Mouse (Mus musculus) lung, postnatal 25 days (tissue): ENCODE results near the gene Glyr1.

Experiments
- DNase-seq: peaks from one replicate; pipeline ENCODE4 v3.0.0; 2022; ENCODE audit warnings: low spot score

The Glyr1 gene

GRCm38 (mm10) chr16:5011285-5011684 is 38.4 kb downstream of the Glyr1 start:
- DNase-seq: no peak

GRCm38 (mm10) chr16:5010371-5010935 is 39.2 kb downstream of the Glyr1 start:
- DNase-seq: no peak

GRCm38 (mm10) chr16:5008076-5008475 is 41.6 kb downstream of the Glyr1 start:
- no peak for DNase-seq

- no peak for DNase-seq
Observed at GRCm38 (mm10) chr16:5007492-5007891, 42.2 kb downstream of the Glyr1 start.

DNA sequence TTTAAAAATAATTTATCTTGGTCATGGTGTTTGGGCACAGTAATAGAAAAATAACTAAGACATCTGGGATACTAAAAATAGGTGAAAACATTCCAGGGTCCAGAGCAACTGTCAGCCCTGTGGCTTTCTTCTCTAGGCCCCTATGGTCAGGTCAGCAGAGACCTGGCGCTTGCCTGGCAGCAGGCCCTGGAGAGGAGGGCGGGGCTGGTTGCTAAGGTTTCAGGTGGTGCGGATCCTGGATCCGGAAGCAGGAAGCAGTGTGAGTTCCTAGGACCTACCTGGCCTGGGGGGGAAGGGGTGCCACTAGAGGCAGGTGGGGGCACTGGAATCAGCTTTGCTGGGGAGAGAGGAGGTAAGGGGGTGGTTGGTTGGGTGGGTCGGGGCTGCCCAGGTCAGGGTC is 42.6 kb downstream of the Glyr1 start, which contains the start of gene Smim22:
TSS of gene Smim22 (plus strand) at position 222 of the 400 bp plus-strand sequence.
- peak; percentile 84 for DNase-seq

DNA sequence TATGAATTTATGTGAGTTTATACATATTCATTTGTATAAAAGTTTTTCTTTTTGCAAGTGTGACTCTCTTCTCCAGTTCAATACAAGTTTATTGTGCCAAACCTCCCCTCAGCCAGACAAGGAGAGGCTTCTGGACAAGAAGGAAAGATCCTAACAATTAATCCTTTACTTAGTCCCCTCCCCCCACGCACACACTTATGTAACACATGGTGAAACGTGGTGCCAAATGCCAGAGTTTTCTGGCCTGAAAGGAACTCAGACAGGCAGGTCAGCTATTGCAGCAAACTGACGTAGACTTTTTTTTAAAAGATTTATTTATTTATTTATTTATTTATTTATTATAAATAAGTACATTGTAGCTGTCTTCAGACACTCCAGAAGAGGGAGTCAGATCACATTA is 49.1 kb downstream of the Glyr1 start:
- no peak for DNase-seq

DNA sequence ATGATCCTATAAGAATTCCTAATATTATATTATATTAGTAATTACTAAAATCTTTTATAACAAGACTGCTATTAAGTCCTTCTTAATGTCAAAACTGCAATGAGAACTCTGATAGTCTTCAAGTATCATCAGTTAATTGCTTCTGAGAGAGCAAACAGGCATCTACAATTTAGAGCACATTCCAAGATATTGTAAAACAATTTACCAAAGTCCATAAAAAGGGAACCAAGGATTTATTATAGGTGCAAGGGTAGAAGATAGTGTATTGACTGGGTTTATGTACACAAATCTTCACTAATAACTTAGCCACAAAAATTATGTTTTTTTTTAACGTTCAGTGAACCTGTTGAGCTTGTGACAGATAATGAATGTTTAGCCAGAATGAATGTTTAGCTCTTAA is 50.7 kb downstream of the Glyr1 start:
- no peak for DNase-seq

DNA sequence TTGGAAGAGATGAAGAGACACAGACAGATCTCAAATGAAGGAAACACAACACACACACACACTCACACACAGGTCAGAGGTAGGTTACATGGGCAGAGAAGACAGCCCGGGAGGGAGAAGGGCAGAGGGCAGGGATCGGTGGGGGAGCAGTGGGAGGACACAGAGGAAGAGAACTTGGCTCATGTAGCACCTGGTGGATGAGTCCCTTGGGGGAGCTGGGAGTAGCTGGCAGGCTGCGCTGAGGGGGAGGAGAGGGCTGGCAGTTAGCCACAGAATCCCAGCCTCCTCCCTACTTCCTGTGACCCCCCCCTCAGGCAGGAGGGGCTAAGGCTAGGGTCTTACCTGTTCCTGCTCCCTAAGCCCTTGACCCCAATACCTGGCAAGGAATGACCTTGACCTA is 52.1 kb downstream of the Glyr1 start, which contains the start of gene Sept12:
TSS of gene Sept12 (minus strand) at position 300 of the 400 bp plus-strand sequence.
- DNase-seq: no peak

GRCm38 (mm10) chr16:4993276-4993675 is 56.4 kb downstream of the Glyr1 start:
- DNase-seq: no peak

- no peak for DNase-seq
Observed at GRCm38 (mm10) chr16:4984717-4985116, 64.9 kb downstream of the Glyr1 start.

DNA sequence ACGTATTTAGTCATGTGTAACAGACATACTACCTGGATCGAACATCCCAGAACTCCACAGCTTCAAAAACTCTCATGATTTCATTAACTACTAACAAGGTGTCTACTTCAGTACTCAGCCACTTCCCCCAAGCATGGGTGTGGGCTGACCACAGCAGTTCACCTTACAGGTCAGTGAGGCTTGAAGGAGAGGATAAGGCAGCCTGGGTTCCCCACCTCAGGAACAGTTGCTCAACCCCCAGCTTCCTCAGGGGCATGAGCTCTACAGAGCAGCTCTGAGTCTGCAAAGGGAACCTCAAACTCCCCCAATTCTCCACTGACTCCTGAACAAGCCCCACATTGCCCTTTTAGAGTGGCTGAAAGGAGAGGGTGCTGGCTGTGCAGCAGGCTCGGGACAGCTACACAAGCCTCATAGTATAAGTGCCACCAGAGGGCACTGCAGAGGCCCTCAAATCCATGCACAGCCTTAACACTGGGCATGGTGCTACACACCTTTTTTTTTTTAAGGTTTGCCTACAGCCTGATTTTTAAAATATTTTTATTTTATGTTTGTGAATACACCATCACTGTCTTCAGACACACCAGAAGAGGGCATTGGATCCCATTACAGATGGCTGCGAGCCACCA is 69.8 kb downstream of the Glyr1 start:
- DNase-seq: peak; percentile 38

- peak; percentile 70 for DNase-seq
Observed at GRCm38 (mm10) chr16:4978275-4979051, 71.2 kb downstream of the Glyr1 start.

- DNase-seq: no peak
Observed at GRCm38 (mm10) chr16:4976180-4976579, 73.5 kb downstream of the Glyr1 start.

GRCm38 (mm10) chr16:4974521-4974920 is 75.1 kb downstream of the Glyr1 start:
- no peak for DNase-seq

GRCm38 (mm10) chr16:4971626-4972025 is 78.0 kb downstream of the Glyr1 start:
- DNase-seq: peak; percentile 66

GRCm38 (mm10) chr16:4969055-4969843 is 80.4 kb downstream of the Glyr1 start:
- DNase-seq: peak; percentile 57

DNA sequence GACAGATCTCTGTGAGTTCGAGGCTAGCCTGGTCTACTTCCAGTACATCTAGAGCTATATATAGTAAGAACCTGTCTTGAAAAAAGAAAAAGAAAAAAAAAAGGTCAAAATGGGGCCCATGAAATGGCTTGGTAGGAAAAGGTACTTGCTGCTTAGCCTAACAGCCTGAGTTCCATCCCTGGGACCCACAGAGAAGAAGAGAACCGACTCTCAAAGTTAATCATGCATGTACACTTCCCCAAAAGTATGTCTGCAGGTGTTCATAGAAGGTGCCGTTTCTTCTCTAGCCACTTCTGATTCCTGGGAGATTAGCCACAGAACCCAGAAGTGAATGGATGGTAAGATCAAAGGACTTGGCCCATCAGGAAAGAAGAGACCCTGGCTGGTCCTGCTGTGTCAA is 81.2 kb downstream of the Glyr1 start:
- DNase-seq: no peak

- no peak for DNase-seq
Observed at GRCm38 (mm10) chr16:4965392-4966129, 84.1 kb downstream of the Glyr1 start.

DNA sequence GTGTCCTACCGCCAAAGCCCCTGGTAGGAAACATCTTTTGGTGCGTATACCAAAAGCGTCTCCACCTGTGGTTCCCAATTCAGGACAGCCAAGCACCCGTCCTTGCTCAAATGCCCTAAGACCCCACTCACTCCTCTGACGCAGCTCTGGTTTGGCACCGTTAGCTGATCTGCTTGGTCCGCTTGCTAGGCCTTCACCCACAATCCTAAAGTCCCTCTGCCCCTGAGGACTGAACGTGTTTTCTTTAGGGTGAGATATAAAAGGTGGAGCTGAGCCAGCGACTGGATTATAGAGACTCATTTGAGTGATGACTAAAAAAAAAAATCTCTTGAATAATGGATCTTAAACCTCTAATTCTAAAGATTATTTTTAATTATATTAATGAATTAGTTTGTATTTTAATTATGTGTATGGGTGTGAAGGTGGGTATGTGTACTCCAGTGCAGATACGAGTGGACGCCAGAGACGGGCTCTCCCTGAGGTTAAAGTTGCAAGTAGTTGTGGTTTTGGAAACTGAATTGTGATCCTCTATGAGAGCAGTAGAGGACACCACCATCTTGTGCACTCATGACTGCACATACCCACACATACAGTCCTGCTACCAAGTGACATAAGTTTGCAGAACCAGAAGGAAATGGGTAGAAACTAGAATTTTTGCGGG is 84.8 kb downstream of the Glyr1 start:
- DNase-seq: no peak
